Mouse (Mus musculus): ENCODE measurements around the gene Lgals2. TPM values are rescaled to one million over a fixed set of nuclear protein-coding genes. Genes with fewer than 3 reads are reported as not detected.

The Lgals2 gene
- not detected in 2 replicates for polyA plus RNA-seq (2014; fragmentation: Nextera tagmentation; extraction: Ambion mirVana)

- DNase-seq (ENCODE audit: low spot score) (no peak), ATAC-seq (replicated peaks; ENCODE audit: low FRiP score) (no peak)
- no peak within 1 kb of the TSS for H3K4me3 ChIP-seq (ENCODE audit: low read depth, low read length)
- H3K27ac ChIP-seq (ENCODE audit: low read depth, low read length), result no peak within 1 kb of the TSS
- H3K4me1 ChIP-seq (replicated peaks; ENCODE audit: control insufficient read depth, insufficient read depth, low read length), result peaks cover 3% of the 10 kb centered on the region; the same call in 1 of the 2 replicates
- no peaks in the 10 kb centered on the region for H3K9me3 ChIP-seq (ENCODE audit: control insufficient read depth, low read length)
- 81% methylated on average over 8 of the region's 8 CpGs for WGBS
- 0 out of 2 replicates have a peak, but pooled peaks cover 2% of the 10 kb centered on the region for H3K27me3 ChIP-seq (ENCODE audit: control insufficient read depth, insufficient read depth, low read length)
- H3K36me3 ChIP-seq (ENCODE audit: control insufficient read depth, insufficient read depth, low read length), result no peaks in the 10 kb centered on the region
- no peak within 1 kb of the TSS for H3K9ac ChIP-seq (ENCODE audit: low read length)
- H3K4me2 ChIP-seq (ENCODE audit: low read depth, low read length, severe bottlenecking), result no peak within 1 kb of the TSS
These were observed at the start of gene Lgals2 for GRCm38 (mm10) chr15:78855303-78855965. Lgals2 (minus strand) TSS chr15:78855529.

GRCm38 (mm10) chr15:78903243-78903642 lies 47.9 kb upstream of the Lgals2 start:
- peaks cover 4% of the 10 kb centered on the region; the same call in 1 of the 2 replicates for H3K27me3 ChIP-seq (ENCODE audit: control insufficient read depth, insufficient read depth, low read length)
- no peaks in the 10 kb centered on the region for H3K9me3 ChIP-seq (ENCODE audit: control insufficient read depth, low read length)
- no peak overlapping the region for H3K4me3 ChIP-seq (ENCODE audit: low read depth, low read length)
- no peaks in the 10 kb centered on the region for H3K36me3 ChIP-seq (ENCODE audit: control insufficient read depth, insufficient read depth, low read length)
- peak; percentile 25; the same call in 1 of the 2 replicates for ATAC-seq (replicated peaks; ENCODE audit: low FRiP score)
- 10% methylated on average over 2 of the region's 2 CpGs for WGBS
- H3K9ac ChIP-seq (ENCODE audit: low read length), result no peak overlapping the region
- no peak overlapping the region for H3K27ac ChIP-seq (ENCODE audit: low read depth, low read length)
- no peak overlapping the region for H3K4me2 ChIP-seq (ENCODE audit: low read depth, low read length, severe bottlenecking)
- peaks cover 13% of the 10 kb centered on the region; the same call in 1 of the 2 replicates for H3K4me1 ChIP-seq (replicated peaks; ENCODE audit: control insufficient read depth, insufficient read depth, low read length)
- peak; percentile 89 for DNase-seq (ENCODE audit: low spot score)

GRCm38 (mm10) chr15:78901422-78901789 lies 46.1 kb upstream of the Lgals2 start:
- Histone ChIP-seq H3K4me2 (ENCODE audit: low read depth, low read length, severe bottlenecking) (no peak overlapping the region), H3K27me3 (ENCODE audit: control insufficient read depth, insufficient read depth, low read length) (peaks cover 4% of the 10 kb centered on the region; the same call in 1 of the 2 replicates), H3K36me3 (ENCODE audit: control insufficient read depth, insufficient read depth, low read length) (no peaks in the 10 kb centered on the region), H3K9me3 (ENCODE audit: control insufficient read depth, low read length) (no peaks in the 10 kb centered on the region), H3K27ac (ENCODE audit: low read depth, low read length) (no peak overlapping the region), H3K9ac (ENCODE audit: low read length) (no peak overlapping the region), H3K4me3 (ENCODE audit: low read depth, low read length) (no peak overlapping the region), H3K4me1 (replicated peaks; ENCODE audit: control insufficient read depth, insufficient read depth, low read length) (peaks cover 13% of the 10 kb centered on the region; the same call in 1 of the 2 replicates)
- no peak for ATAC-seq (replicated peaks; ENCODE audit: low FRiP score)
- no peak for DNase-seq (ENCODE audit: low spot score)
- 31% methylated on average over 8 of the region's 8 CpGs for WGBS

- H3K27ac ChIP-seq (ENCODE audit: low read depth, low read length), result no peak overlapping the region
- no peaks in the 10 kb centered on the region for H3K9me3 ChIP-seq (ENCODE audit: control insufficient read depth, low read length)
- ATAC-seq (replicated peaks; ENCODE audit: low FRiP score) (no peak), DNase-seq (ENCODE audit: low spot score) (no peak)
- peak overlapping the region; percentile 99 for H3K4me2 ChIP-seq (ENCODE audit: low read depth, low read length, severe bottlenecking)
- WGBS, result 17% methylated on average over 18 of the region's 18 CpGs
- peaks cover 4% of the 10 kb centered on the region; the same call in 1 of the 2 replicates for H3K27me3 ChIP-seq (ENCODE audit: control insufficient read depth, insufficient read depth, low read length)
- H3K9ac ChIP-seq (ENCODE audit: low read length), result peak overlapping the region; percentile 64; the same call in 1 of the 2 replicates
- H3K36me3 ChIP-seq (ENCODE audit: control insufficient read depth, insufficient read depth, low read length), result no peaks in the 10 kb centered on the region
- peaks cover 13% of the 10 kb centered on the region; the same call in 1 of the 2 replicates for H3K4me1 ChIP-seq (replicated peaks; ENCODE audit: control insufficient read depth, insufficient read depth, low read length)
- peak overlapping the region; percentile 54 for H3K4me3 ChIP-seq (ENCODE audit: low read depth, low read length)
These were observed 45.5 kb upstream of the Lgals2 start for GRCm38 (mm10) chr15:78900585-78901421.

- Histone ChIP-seq H3K9ac (ENCODE audit: low read length) (peak within 1 kb of the TSS; percentile 64), H3K4me2 (ENCODE audit: low read depth, low read length, severe bottlenecking) (peak within 1 kb of the TSS; percentile 99), H3K36me3 (ENCODE audit: control insufficient read depth, insufficient read depth, low read length) (no peaks in the 10 kb centered on the region), H3K27ac (ENCODE audit: low read depth, low read length) (no peak within 1 kb of the TSS), H3K9me3 (ENCODE audit: control insufficient read depth, low read length) (no peaks in the 10 kb centered on the region), H3K4me1 (replicated peaks; ENCODE audit: control insufficient read depth, insufficient read depth, low read length) (peaks cover 13% of the 10 kb centered on the region; the same call in 1 of the 2 replicates), H3K4me3 (ENCODE audit: low read depth, low read length) (peak within 1 kb of the TSS; percentile 54), H3K27me3 (ENCODE audit: control insufficient read depth, insufficient read depth, low read length) (peaks cover 4% of the 10 kb centered on the region; the same call in 1 of the 2 replicates)
- WGBS, result under 1% methylated on average over 47 of the region's 47 CpGs
- ATAC-seq (replicated peaks; ENCODE audit: low FRiP score) (0 out of 2 replicates have a peak, but pooled peaks have one; percentile 34), DNase-seq (ENCODE audit: low spot score) (peak; percentile 85)
These were observed 44.6 kb upstream of the Lgals2 start, which contains the start of gene Sh3bp1 for GRCm38 (mm10) chr15:78899740-78900584. Sh3bp1 (plus strand) TSS chr15:78899768.

GRCm38 (mm10) chr15:78899409-78899739 lies 44.0 kb upstream of the Lgals2 start, which contains the start of gene Gm49510:
Gm49510 (plus strand) TSS chr15:78899667.
- H3K4me3 ChIP-seq (ENCODE audit: low read depth, low read length), result peak within 1 kb of the TSS; percentile 54
- WGBS, result 2% methylated on average over 20 of the region's 20 CpGs
- no peak for DNase-seq (ENCODE audit: low spot score)
- H3K27ac ChIP-seq (ENCODE audit: low read depth, low read length), result no peak within 1 kb of the TSS
- peaks cover 13% of the 10 kb centered on the region; the same call in 1 of the 2 replicates for H3K4me1 ChIP-seq (replicated peaks; ENCODE audit: control insufficient read depth, insufficient read depth, low read length)
- no peak for ATAC-seq (replicated peaks; ENCODE audit: low FRiP score)
- peak within 1 kb of the TSS; percentile 99 for H3K4me2 ChIP-seq (ENCODE audit: low read depth, low read length, severe bottlenecking)
- H3K36me3 ChIP-seq (ENCODE audit: control insufficient read depth, insufficient read depth, low read length), result no peaks in the 10 kb centered on the region
- H3K9me3 ChIP-seq (ENCODE audit: control insufficient read depth, low read length), result no peaks in the 10 kb centered on the region
- H3K9ac ChIP-seq (ENCODE audit: low read length), result peak within 1 kb of the TSS; percentile 64
- peaks cover 4% of the 10 kb centered on the region; the same call in 1 of the 2 replicates for H3K27me3 ChIP-seq (ENCODE audit: control insufficient read depth, insufficient read depth, low read length)

- no peaks in the 10 kb centered on the region for H3K9me3 ChIP-seq (ENCODE audit: control insufficient read depth, low read length)
- no peaks in the 10 kb centered on the region for H3K36me3 ChIP-seq (ENCODE audit: control insufficient read depth, insufficient read depth, low read length)
- WGBS, result 59% methylated on average over 6 of the region's 6 CpGs
- no peak overlapping the region for H3K27ac ChIP-seq (ENCODE audit: low read depth, low read length)
- peak overlapping the region; percentile 99; the same call in 1 of the 2 replicates for H3K4me2 ChIP-seq (ENCODE audit: low read depth, low read length, severe bottlenecking)
- peaks cover 4% of the 10 kb centered on the region; the same call in 1 of the 2 replicates for H3K27me3 ChIP-seq (ENCODE audit: control insufficient read depth, insufficient read depth, low read length)
- ATAC-seq (replicated peaks; ENCODE audit: low FRiP score) (no peak), DNase-seq (ENCODE audit: low spot score) (no peak)
- H3K9ac ChIP-seq (ENCODE audit: low read length), result no peak overlapping the region
- H3K4me1 ChIP-seq (replicated peaks; ENCODE audit: control insufficient read depth, insufficient read depth, low read length), result peaks cover 13% of the 10 kb centered on the region; the same call in 1 of the 2 replicates
- no peak overlapping the region for H3K4me3 ChIP-seq (ENCODE audit: low read depth, low read length)
These were observed 43.2 kb upstream of the Lgals2 start for GRCm38 (mm10) chr15:78898507-78899001.
